Mouse (Mus musculus) neural tube, embryonic 11.5 days (tissue): ENCODE measurements around the gene Ces1e. TPM values are rescaled to one million over a fixed set of nuclear protein-coding genes. Genes with fewer than 3 reads are reported as not detected.

Experiments used
- ATAC-seq: fragments of 200-750 bp; cut with Nextera tagmentation; 2 replicates; pipeline ENCODE4 v1.8.0; 2017; ENCODE audit warnings: moderate number of reproducible peaks, mild to moderate bottlenecking, moderate TSS enrichment, moderate library complexity; ENCODE audit not compliant: insufficient read depth, low FRiP score, low TSS enrichment
- DNase-seq: peaks from one replicate; pipeline ENCODE4 v3.0.0-alpha.2; 2015; ENCODE audit warnings: low spot score
- H3K27ac ChIP-seq: fragments of 300-500 bp; sonication (generic); 2 replicates; pipeline ENCODE4 v1.5.1; 2014; ENCODE audit warnings: low read depth, mild to moderate bottlenecking, low read length
- H3K27me3 ChIP-seq: fragments of 300-500 bp; sonication (generic); 2 replicates; pipeline ENCODE4 v1.6.1; 2014; ENCODE audit warnings: mild to moderate bottlenecking, low read length, mixed read lengths; ENCODE audit not compliant: control insufficient read depth, insufficient read depth
- H3K36me3 ChIP-seq: fragments of 300-500 bp; sonication (generic); 2 replicates; pipeline ENCODE4 v1.6.1; 2014; ENCODE audit warnings: mild to moderate bottlenecking, low read length, moderate library complexity, mixed read lengths; ENCODE audit not compliant: control insufficient read depth, insufficient read depth
- H3K4me1 ChIP-seq: fragments of 300-500 bp; sonication (generic); 2 replicates; pipeline ENCODE4 v1.6.1; 2014; ENCODE audit warnings: low read length, mixed read lengths; ENCODE audit not compliant: control insufficient read depth, insufficient read depth
- H3K4me2 ChIP-seq: fragments of 300-500 bp; sonication (generic); 2 replicates; pipeline ENCODE4 v1.6.1; 2014; ENCODE audit warnings: low read depth, mild to moderate bottlenecking, moderate library complexity
- H3K4me3 ChIP-seq: fragments of 300-500 bp; sonication (generic); 2 replicates; pipeline ENCODE4 v1.5.1; 2014; ENCODE audit warnings: low read depth, low read length
- H3K9ac ChIP-seq: fragments of 300-500 bp; sonication (generic); 2 replicates; pipeline ENCODE4 v1.6.1; 2014; ENCODE audit warnings: mild to moderate bottlenecking, low read length
- H3K9me3 ChIP-seq: fragments of 300-500 bp; sonication (generic); 2 replicates; pipeline ENCODE4 v1.6.1; 2016; ENCODE audit warnings: low read length; ENCODE audit not compliant: control insufficient read depth
- WGBS: fragments of 180-500 bp; shearing (Covaris S2); extraction: QIAGEN DNeasy Blood & Tissue Kit; methylation state at CpG from one replicate; pipeline ENCODE4 v1.1.7; 2014; 5-methylcytosine and 5-hydroxymethylcytosine counted together
- polyA plus RNA-seq: library from polyadenylated mRNA; unstranded; fragments of >200 nt; fragmentation: Nextera tagmentation; extraction: Ambion mirVana; gene quantifications from 2 replicates; pipeline ENCODE4 v1.2.1, GENCODE M21; 2014

The Ces1e gene
- polyA plus RNA-seq, 1 experiment from 2014 or later: not detected

DNA sequence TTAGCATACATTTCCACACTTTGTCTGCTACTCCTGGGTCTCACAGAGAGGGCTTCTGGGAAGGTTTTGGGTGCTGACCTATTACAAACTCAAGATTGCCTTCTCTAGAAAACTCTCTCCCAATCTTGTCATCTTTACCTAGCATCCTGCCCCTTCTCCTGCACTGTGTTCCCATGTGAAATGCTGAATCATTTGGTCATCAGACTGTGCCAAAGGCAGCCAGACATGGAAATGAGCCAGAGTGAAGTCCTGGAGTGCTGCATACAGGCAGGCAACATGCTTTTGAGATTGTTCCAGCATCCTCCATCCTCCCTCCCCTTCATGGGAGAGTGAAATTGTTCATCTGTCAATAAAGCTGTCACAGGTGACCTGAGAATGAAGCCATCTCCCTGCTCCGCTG is 78.0 kb downstream of the Ces1e start:
- Histone ChIP-seq H3K27me3 (no peaks in the 10 kb centered on the region), H3K9ac (no peak overlapping the region), H3K9me3 (no peaks in the 10 kb centered on the region), H3K4me3 (no peak overlapping the region), H3K4me2 (no peak overlapping the region), H3K36me3 (no peaks in the 10 kb centered on the region), H3K4me1 (no peaks in the 10 kb centered on the region), H3K27ac (no peak overlapping the region)
- DNase-seq (no peak), ATAC-seq (no peak)
- 94% methylated on average over 1 of the region's 1 CpGs for WGBS

Other genes starting within 250 kb of the Ces1e start
- not detected in 2 replicates for gene Ces1a, start 181.4 kb downstream of the Ces1e start, polyA plus RNA-seq
- gene Ces1b, start 149.6 kb downstream of the Ces1e start, polyA plus RNA-seq: not detected in 2 replicates
- gene Ces1c, start 98.3 kb downstream of the Ces1e start, polyA plus RNA-seq: not detected in 2 replicates
- gene Ces1d, start 31.8 kb downstream of the Ces1e start, polyA plus RNA-seq: 0.31 TPM in 1 of 2 replicates, not detected in the other
- not detected in 2 replicates for gene Ces1f, start 50.1 kb upstream of the Ces1e start, polyA plus RNA-seq
- not detected in 2 replicates for gene Ces1g, start 107.7 kb upstream of the Ces1e start, polyA plus RNA-seq
- not detected in 2 replicates for gene Ces1h, start 150.1 kb upstream of the Ces1e start, polyA plus RNA-seq